Mouse (Mus musculus): ENCODE data around the gene Olfr827. TPM values are rescaled to one million over a fixed set of nuclear protein-coding genes. Genes with fewer than 3 reads are reported as not detected.

The Olfr827 gene
- polyA plus RNA-seq, 1 experiment from 2014 or later: not detected

DNA sequence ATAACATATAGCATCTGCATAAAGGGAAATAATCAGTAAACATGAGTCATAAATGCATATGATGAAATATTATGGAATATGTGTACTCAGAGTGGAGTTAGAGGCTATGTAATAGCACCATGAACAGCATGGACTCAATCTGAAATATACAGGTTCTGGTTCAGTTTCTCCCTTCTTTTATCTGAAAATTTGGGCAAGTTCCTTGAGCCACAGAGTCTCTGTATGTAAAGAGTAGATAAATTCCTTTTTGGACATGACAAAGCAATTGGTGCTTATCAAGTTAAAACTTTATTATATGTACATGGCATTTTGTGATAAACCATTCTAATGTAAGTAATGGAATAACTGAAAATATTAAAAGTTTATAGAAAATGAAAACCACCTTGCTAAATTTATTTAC, 49.0 kb downstream of the Olfr827 start:
- Histone ChIP-seq H3K4me2 (replicated peaks) (no peak overlapping the region), H3K9me3 (no peaks in the 10 kb centered on the region), H3K36me3 (no peaks in the 10 kb centered on the region), H3K27me3 (no peaks in the 10 kb centered on the region), H3K4me1 (no peaks in the 10 kb centered on the region), H3K27ac (replicated peaks) (no peak overlapping the region), H3K9ac (replicated peaks) (no peak overlapping the region), H3K4me3 (no peak overlapping the region)
- no peak for ATAC-seq (ENCODE audit: low FRiP score, low read depth)

Other genes with a start within 250 kb of the Olfr827 start
- not detected in 2 replicates for gene Olfr819, start 247.1 kb downstream of the Olfr827 start, polyA plus RNA-seq (2016; fragmentation: Nextera tagmentation; extraction: Ambion mirVana)
- gene Olfr247, start 238.3 kb downstream of the Olfr827 start, polyA plus RNA-seq (2016; fragmentation: Nextera tagmentation; extraction: Ambion mirVana): not detected in 2 replicates
- gene Gm10310, start 229.3 kb downstream of the Olfr827 start, polyA plus RNA-seq (2016; fragmentation: Nextera tagmentation; extraction: Ambion mirVana): not detected in 2 replicates
- not detected in 2 replicates for gene Olfr820, start 201.8 kb downstream of the Olfr827 start, polyA plus RNA-seq (2016; fragmentation: Nextera tagmentation; extraction: Ambion mirVana)
- gene Olfr821, start 184.1 kb downstream of the Olfr827 start, polyA plus RNA-seq (2016; fragmentation: Nextera tagmentation; extraction: Ambion mirVana): not detected in 2 replicates
- gene Olfr822, start 143.2 kb downstream of the Olfr827 start, polyA plus RNA-seq (2016; fragmentation: Nextera tagmentation; extraction: Ambion mirVana): not detected in 2 replicates
- not detected in 2 replicates for gene Olfr823, start 99.0 kb downstream of the Olfr827 start, polyA plus RNA-seq (2016; fragmentation: Nextera tagmentation; extraction: Ambion mirVana)
- not detected in 2 replicates for gene Olfr824, start 84.4 kb downstream of the Olfr827 start, polyA plus RNA-seq (2016; fragmentation: Nextera tagmentation; extraction: Ambion mirVana)
- not detected in 2 replicates for gene Olfr825, start 47.6 kb downstream of the Olfr827 start, polyA plus RNA-seq (2016; fragmentation: Nextera tagmentation; extraction: Ambion mirVana)
- gene Olfr826, start 30.2 kb downstream of the Olfr827 start, polyA plus RNA-seq (2016; fragmentation: Nextera tagmentation; extraction: Ambion mirVana): not detected in 2 replicates
- gene Neurod4, start 65.8 kb upstream of the Olfr827 start, polyA plus RNA-seq (2016; fragmentation: Nextera tagmentation; extraction: Ambion mirVana): 11.6 and 14.8 TPM in 2 replicates
- gene Tespa1, start 108.5 kb upstream of the Olfr827 start, polyA plus RNA-seq (2016; fragmentation: Nextera tagmentation; extraction: Ambion mirVana): not detected in 2 replicates
- not detected in 2 replicates for gene Vmn2r84, start 179.9 kb upstream of the Olfr827 start, polyA plus RNA-seq (2016; fragmentation: Nextera tagmentation; extraction: Ambion mirVana)
- gene Vmn2r85, start 215.3 kb upstream of the Olfr827 start, polyA plus RNA-seq (2016; fragmentation: Nextera tagmentation; extraction: Ambion mirVana): not detected in 2 replicates
- not detected in 2 replicates for gene Vmn2r86, start 241.6 kb upstream of the Olfr827 start, polyA plus RNA-seq (2016; fragmentation: Nextera tagmentation; extraction: Ambion mirVana)